Mouse (Mus musculus) forebrain, embryonic 14.5 days (tissue): ENCODE measurements around the gene Stk38l. TPM values are rescaled to one million over a fixed set of nuclear protein-coding genes. Genes with fewer than 3 reads are reported as not detected.

Source experiments
- ATAC-seq: fragments of 200-750 bp; cut with Nextera tagmentation; 2 replicates; pipeline ENCODE4 v1.8.0; 2017; ENCODE audit warnings: mild to moderate bottlenecking, moderate library complexity
- DNase-seq: peaks from one replicate; pipeline ENCODE4 v3.0.0-alpha.2; 2015; ENCODE audit warnings: low spot score
- H3K27ac ChIP-seq: fragments of 300-500 bp; sonication (generic); 2 replicates; pipeline ENCODE4 v1.5.1; 2014; ENCODE audit warnings: low read depth, mild to moderate bottlenecking, control low read depth, low read length, moderate library complexity
- H3K27me3 ChIP-seq: fragments of 300-500 bp; sonication (generic); replicated peaks from 2 replicates; pipeline ENCODE4 v1.6.1; 2014; ENCODE audit warnings: low read length, control low read depth, mixed read lengths; ENCODE audit not compliant: control insufficient read depth, insufficient read depth
- H3K36me3 ChIP-seq: fragments of 300-500 bp; sonication (generic); 2 replicates; pipeline ENCODE4 v1.6.1; 2014; ENCODE audit warnings: low read length, control low read depth; ENCODE audit not compliant: control insufficient read depth, insufficient read depth
- H3K4me1 ChIP-seq: fragments of 300-500 bp; sonication (generic); 2 replicates; pipeline ENCODE4 v1.6.1; 2014; ENCODE audit warnings: antibody characterized with exemption, low read length, control low read depth; ENCODE audit not compliant: control insufficient read depth, insufficient read depth
- H3K4me2 ChIP-seq: fragments of 300-500 bp; sonication (generic); 2 replicates; pipeline ENCODE4 v1.6.1; 2014; ENCODE audit warnings: mild to moderate bottlenecking, control low read depth, low read length
- H3K4me3 ChIP-seq: fragments of 300-500 bp; sonication (generic); 2 replicates; pipeline ENCODE4 v1.5.1; 2014; ENCODE audit warnings: low read depth, low read length, control low read depth
- H3K9ac ChIP-seq: fragments of 300-500 bp; sonication (generic); 2 replicates; pipeline ENCODE4 v1.6.1; 2014; ENCODE audit warnings: mild to moderate bottlenecking, low read length, control low read depth, moderate library complexity
- H3K9me3 ChIP-seq: fragments of 300-500 bp; sonication (generic); replicated peaks from 2 replicates; pipeline ENCODE4 v1.6.1; 2016; ENCODE audit warnings: low read length, control low read depth, mixed read lengths; ENCODE audit not compliant: control insufficient read depth
- WGBS: fragments of 180-500 bp; shearing (Covaris S2); extraction: QIAGEN DNeasy Blood & Tissue Kit; methylation state at CpG from one replicate; pipeline ENCODE4 v1.1.7; 2014; 5-methylcytosine and 5-hydroxymethylcytosine counted together
- polyA plus RNA-seq: library from polyadenylated mRNA; unstranded; fragments of >200 nt; fragmentation: Nextera tagmentation; extraction: Ambion mirVana; gene quantifications from 2 replicates; pipeline ENCODE4 v1.2.1, GENCODE M21; 2014

Stk38l gene
- polyA plus RNA-seq, 1 experiment from 2014 or later, result 13.5 TPM

GRCm38 (mm10) chr6:146697767-146698166 is 27.0 kb upstream of the Stk38l start:
- H3K27ac ChIP-seq, result no peak overlapping the region
- DNase-seq (no peak), ATAC-seq (no peak)
- no peaks in the 10 kb centered on the region for H3K9me3 ChIP-seq
- H3K9ac ChIP-seq, result no peak overlapping the region
- no peak overlapping the region for H3K4me3 ChIP-seq
- WGBS, result 41% methylated on average over 5 of the region's 5 CpGs
- H3K4me2 ChIP-seq, result no peak overlapping the region
- no peaks in the 10 kb centered on the region for H3K4me1 ChIP-seq
- no peaks in the 10 kb centered on the region for H3K36me3 ChIP-seq
- H3K27me3 ChIP-seq, result no peaks in the 10 kb centered on the region

- Histone ChIP-seq H3K4me2 (no peak overlapping the region), H3K27ac (no peak overlapping the region), H3K4me3 (no peak overlapping the region), H3K4me1 (no peaks in the 10 kb centered on the region), H3K27me3 (no peaks in the 10 kb centered on the region), H3K9me3 (no peaks in the 10 kb centered on the region), H3K36me3 (no peaks in the 10 kb centered on the region), H3K9ac (no peak overlapping the region)
- DNase-seq (no peak), ATAC-seq (no peak)
- WGBS, result 85% methylated on average over 4 of the region's 4 CpGs
Measured at GRCm38 (mm10) chr6:146698376-146698775, 26.4 kb upstream of the Stk38l start.

DNA sequence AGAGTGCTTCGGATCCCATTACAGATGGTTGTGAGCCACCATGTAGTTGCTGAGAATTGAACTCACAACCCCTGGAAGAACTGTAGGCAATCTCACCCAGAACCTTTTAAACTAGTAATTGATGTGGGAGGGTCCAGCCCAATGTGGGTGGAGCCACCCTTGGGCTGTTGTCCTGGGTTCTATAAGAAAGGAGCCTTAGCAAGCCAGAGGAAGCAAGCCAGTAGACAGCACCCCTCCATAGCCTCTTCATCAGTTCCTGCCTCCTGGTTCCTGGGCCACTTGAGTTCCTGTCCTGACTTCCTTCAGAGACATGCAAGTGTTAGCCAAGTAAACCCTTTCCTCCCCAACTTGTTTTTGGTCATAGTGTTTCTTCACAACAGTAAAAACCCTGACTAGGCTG is 24.3 kb upstream of the Stk38l start:
- H3K36me3 ChIP-seq, result no peaks in the 10 kb centered on the region
- ATAC-seq, result no peak
- WGBS, result 95% methylated on average over 1 of the region's 1 CpGs

GRCm38 (mm10) chr6:146702126-146702881 is 22.5 kb upstream of the Stk38l start:
- Histone ChIP-seq H3K36me3 (no peaks in the 10 kb centered on the region), H3K27ac (no peak overlapping the region), H3K4me2 (no peak overlapping the region), H3K4me3 (no peak overlapping the region), H3K4me1 (no peaks in the 10 kb centered on the region), H3K27me3 (no peaks in the 10 kb centered on the region), H3K9me3 (no peaks in the 10 kb centered on the region), H3K9ac (no peak overlapping the region)
- ATAC-seq (no peak), DNase-seq (no peak)
- 82% methylated on average over 11 of the region's 11 CpGs for WGBS

More for the DNA sequence above, 24.3 kb upstream of the Stk38l start:
- DNase-seq, result no peak
- no peak overlapping the region for H3K9ac ChIP-seq
- H3K4me3 ChIP-seq, result no peak overlapping the region
- no peaks in the 10 kb centered on the region for H3K4me1 ChIP-seq
- no peak overlapping the region for H3K4me2 ChIP-seq
- H3K9me3 ChIP-seq, result no peaks in the 10 kb centered on the region
- no peaks in the 10 kb centered on the region for H3K27me3 ChIP-seq
- no peak overlapping the region for H3K27ac ChIP-seq

DNA sequence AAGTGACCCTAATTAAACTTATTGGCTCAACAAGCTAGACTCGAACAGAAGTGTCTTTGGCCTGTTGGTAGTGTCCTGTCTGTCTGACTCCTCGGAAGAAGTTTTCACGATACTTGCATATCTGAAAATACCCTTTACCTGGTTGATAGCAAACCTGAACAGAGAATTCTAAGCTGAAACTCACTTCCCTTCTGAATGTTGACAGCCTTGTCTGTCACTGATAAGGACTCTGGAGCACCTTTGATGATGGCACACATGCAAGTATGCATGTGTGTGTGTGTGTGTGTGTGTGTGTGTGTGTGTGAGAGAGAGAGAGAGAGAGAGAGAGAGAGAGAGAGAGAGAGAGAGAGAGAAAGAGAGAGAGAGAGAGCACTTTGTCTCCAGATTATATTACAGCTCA is 21.4 kb upstream of the Stk38l start:
- DNase-seq (no peak), ATAC-seq (no peak)
- H3K36me3 ChIP-seq, result no peaks in the 10 kb centered on the region
- no peak overlapping the region for H3K4me2 ChIP-seq
- no peaks in the 10 kb centered on the region for H3K27me3 ChIP-seq
- no peak overlapping the region for H3K9ac ChIP-seq
- no peak overlapping the region for H3K27ac ChIP-seq
- WGBS, result 86% methylated on average over 3 of the region's 3 CpGs
- no peak overlapping the region for H3K4me3 ChIP-seq
- H3K4me1 ChIP-seq, result no peaks in the 10 kb centered on the region
- no peaks in the 10 kb centered on the region for H3K9me3 ChIP-seq

GRCm38 (mm10) chr6:146705631-146706030 is 19.2 kb upstream of the Stk38l start:
- ATAC-seq (no peak), DNase-seq (no peak)
- Histone ChIP-seq H3K36me3 (no peaks in the 10 kb centered on the region), H3K4me1 (no peaks in the 10 kb centered on the region), H3K27me3 (no peaks in the 10 kb centered on the region), H3K4me3 (no peak overlapping the region), H3K9ac (no peak overlapping the region), H3K9me3 (no peaks in the 10 kb centered on the region), H3K4me2 (no peak overlapping the region), H3K27ac (no peak overlapping the region)
- 100% methylated on average over 1 of the region's 1 CpGs for WGBS

DNA sequence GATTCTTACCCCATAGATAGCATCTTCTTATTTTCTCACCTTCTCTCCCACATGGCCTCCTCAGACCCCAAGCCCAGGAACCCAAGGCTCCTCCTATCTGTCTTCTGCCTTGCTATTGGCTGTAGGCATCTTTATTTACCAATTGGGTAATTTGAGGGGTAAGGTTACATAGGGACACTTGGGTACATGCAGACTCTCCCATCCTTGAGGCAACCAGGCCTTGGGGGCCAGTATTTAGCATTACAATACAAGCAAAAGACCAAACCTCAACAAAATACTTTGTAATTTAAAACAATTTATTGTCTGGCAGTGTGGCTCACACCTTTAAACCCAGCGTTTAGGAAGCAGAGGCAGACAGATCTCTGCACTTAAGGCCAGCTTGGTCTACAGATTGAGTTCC is 5.2 kb upstream of the Stk38l start:
- Histone ChIP-seq H3K36me3 (no peaks in the 10 kb centered on the region), H3K9me3 (no peaks in the 10 kb centered on the region), H3K9ac (no peak overlapping the region), H3K27ac (no peak overlapping the region), H3K27me3 (no peaks in the 10 kb centered on the region), H3K4me2 (no peak overlapping the region), H3K4me3 (no peak overlapping the region), H3K4me1 (no peaks in the 10 kb centered on the region)
- ATAC-seq (no peak), DNase-seq (no peak)
- WGBS, result 76% methylated on average over 1 of the region's 1 CpGs

GRCm38 (mm10) chr6:146723805-146724204 is 990 bp upstream of the Stk38l start:
- Histone ChIP-seq H3K36me3 (no peaks in the 10 kb centered on the region), H3K9ac (no peak overlapping the region), H3K4me2 (no peak overlapping the region), H3K27ac (no peak overlapping the region), H3K27me3 (no peaks in the 10 kb centered on the region), H3K9me3 (no peaks in the 10 kb centered on the region), H3K4me3 (no peak overlapping the region), H3K4me1 (peaks cover 10% of the 10 kb centered on the region; the same call in 1 of the 2 replicates)
- no peak for ATAC-seq
- DNase-seq, result no peak
- 85% methylated on average over 3 of the region's 3 CpGs for WGBS

DNA sequence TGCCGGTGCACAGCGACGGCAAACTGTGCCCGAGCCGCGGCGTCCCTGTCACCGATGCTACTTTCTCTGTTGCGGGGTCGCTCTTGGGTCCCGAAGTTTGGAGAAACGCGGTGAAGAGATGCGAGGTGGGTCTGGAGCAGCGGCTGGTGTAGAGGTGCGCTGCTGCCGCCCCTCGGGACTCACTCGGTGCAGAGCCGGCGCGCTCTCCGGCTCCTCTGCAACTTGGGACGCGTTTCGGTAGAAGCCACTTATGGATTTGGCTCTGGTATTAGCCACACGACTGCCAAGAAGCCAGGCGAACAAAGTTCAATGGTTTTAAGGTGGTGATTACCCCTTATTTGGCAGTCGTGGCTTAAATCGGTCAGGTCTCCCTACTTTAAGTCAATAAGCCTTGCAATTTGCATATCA is 593 bp downstream of the Stk38l start:
- ATAC-seq (peak; percentile 60), DNase-seq (peak; percentile 50)
- Histone ChIP-seq H3K9me3 (no peaks in the 10 kb centered on the region), H3K4me3 (peak overlapping the region; percentile 85), H3K4me2 (peak overlapping the region; percentile 77), H3K9ac (peak overlapping the region; percentile 79), H3K27me3 (no peaks in the 10 kb centered on the region), H3K4me1 (peaks cover 10% of the 10 kb centered on the region; the same call in 1 of the 2 replicates), H3K27ac (peak overlapping the region; percentile 83), H3K36me3 (no peaks in the 10 kb centered on the region)
- WGBS, result under 1% methylated on average over 30 of the region's 30 CpGs
